Mouse (Mus musculus): ENCODE measurements around the gene Tekt5.

DNA sequence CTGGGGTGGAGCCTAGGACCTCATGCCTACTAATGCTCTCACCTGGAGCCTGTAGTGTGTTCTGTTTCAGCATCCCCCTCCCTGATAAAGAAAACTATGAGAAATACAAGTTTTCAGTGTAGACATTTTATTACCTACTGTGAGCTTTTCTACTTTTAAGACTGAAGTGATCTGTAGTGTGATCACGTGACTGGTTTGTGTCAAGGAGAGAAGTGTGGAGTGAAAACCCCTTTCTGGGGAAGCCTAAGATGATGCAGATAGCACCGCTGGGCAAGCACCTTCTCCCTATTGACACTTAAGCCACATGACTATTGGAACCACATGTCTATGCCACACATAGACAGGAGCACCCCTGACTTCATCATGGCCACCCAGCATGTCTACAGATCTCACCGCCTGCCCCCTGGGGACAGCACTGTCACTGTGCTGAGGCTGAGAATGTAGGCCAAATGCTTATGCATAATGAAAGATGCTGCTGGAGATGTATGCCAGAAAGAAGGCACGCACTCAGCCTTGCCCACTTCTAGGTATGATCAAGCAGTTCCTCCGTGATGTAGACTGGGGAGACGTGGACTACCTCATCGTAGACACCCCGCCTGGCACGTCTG, 25.3 kb upstream of the Tekt5 start:
- TF ChIP-seq CTCF (IDR thresholded peaks at IDR 0.05; ENCODE audit: extremely low read depth, insufficient read depth, low read length) = no peak
- no peak for TF ChIP-seq POLR2A (IDR thresholded peaks at IDR 0.05; ENCODE audit: extremely low read depth, insufficient read depth, low read length)

Data from cortical plate, adult 2 months (tissue).